17 mouse cellular contexts compared by ENCODE assay signal in genomic region chr16:30712570-30712969, GRCm38 (mm10).
"Had no signal": no experiment of that assay in that cellular context is flagged by ENCODE, and none has a peak within 500 bp of the region (broad histone marks: within the 10 kb centered on the region; RNA-seq: fewer than 3 reads in every experiment).

No protein-coding gene starts in this region.

- H3K4me3 ChIP-seq: lung, embryonic 15.5 days; midbrain, embryonic 10.5 days; midbrain, embryonic 12.5 days; myocyte; neural tube, embryonic 13.5 days; neural tube, embryonic 15.5 days; stomach, embryonic 15.5 days had no signal

- H3K9ac ChIP-seq: lung, embryonic 15.5 days; midbrain, embryonic 12.5 days; neural tube, embryonic 13.5 days; neural tube, embryonic 15.5 days; stomach, embryonic 15.5 days had no signal

- H3K27me3 ChIP-seq: lung, embryonic 15.5 days; midbrain, embryonic 12.5 days; neural tube, embryonic 13.5 days; neural tube, embryonic 15.5 days; stomach, embryonic 15.5 days had no signal

- DNase-seq: lung, adult 2 months; lung, postnatal 4 days; midbrain, embryonic 14.5 days; right cerebral cortex, postnatal 14 days; thymus, adult 2 months; thymus, postnatal 25 days; thymus, postnatal 4 days had no signal

- H3K36me3 ChIP-seq: lung, embryonic 15.5 days; midbrain, embryonic 10.5 days; midbrain, embryonic 12.5 days; neural tube, embryonic 13.5 days; neural tube, embryonic 15.5 days; stomach, embryonic 15.5 days had no signal

- ATAC-seq: lung, postnatal 0 days; midbrain, embryonic 16.5 days had no signal

- H3K27ac ChIP-seq: lung, embryonic 15.5 days; midbrain, embryonic 10.5 days; midbrain, embryonic 12.5 days; neural tube, embryonic 13.5 days; neural tube, embryonic 15.5 days; stomach, embryonic 15.5 days; stomach, postnatal 0 days had no signal

- H3K4me1 ChIP-seq: lung, embryonic 15.5 days; midbrain, embryonic 12.5 days; stomach, embryonic 15.5 days had no signal

- H3K4me2 ChIP-seq: lung, embryonic 15.5 days; midbrain, embryonic 12.5 days; neural tube, embryonic 13.5 days; neural tube, embryonic 15.5 days; stomach, embryonic 15.5 days had no signal

- H3K9me3 ChIP-seq: lung, embryonic 15.5 days; midbrain, embryonic 10.5 days; neural tube, embryonic 15.5 days; stomach, embryonic 15.5 days had no signal
